Mouse (Mus musculus): ENCODE measurements around the gene Ciart.

- TF ChIP-seq CTCF (IDR thresholded peaks at IDR 0.05; ENCODE audit: low read depth): no peak
- TF ChIP-seq EP300 (IDR thresholded peaks at IDR 0.05; ENCODE audit: low read depth): no peak
Measured at GRCm38 (mm10) chr3:95893126-95893525, 11.1 kb upstream of the Ciart start.
